Mouse (Mus musculus) hindlimb bud, embryonic 11.5 days (tissue): ENCODE measurements around the gene Ubtf.
A peak's percentile ranks its signal among the peaks of the same experiment; 100 is the strongest.

Source experiments
- DNase-seq: peaks from one replicate; pipeline ENCODE4 v3.0.0-alpha.2; 2012; ENCODE audit warnings: low read depth, low spot score; ENCODE audit errors: extremely low spot score

The Ubtf gene

GRCm38 (mm10) chr11:102318576-102319409 is 749 bp downstream of the Ubtf start:
- DNase-seq = no peak

- no peak for DNase-seq
Observed at GRCm38 (mm10) chr11:102317901-102318575, 1.5 kb downstream of the Ubtf start.

GRCm38 (mm10) chr11:102317298-102317900 is 2.1 kb downstream of the Ubtf start:
- DNase-seq = no peak

- DNase-seq = no peak
Observed at GRCm38 (mm10) chr11:102316572-102317297, 2.8 kb downstream of the Ubtf start.

- DNase-seq = no peak
Observed at GRCm38 (mm10) chr11:102315690-102316571, 3.6 kb downstream of the Ubtf start.

GRCm38 (mm10) chr11:102314321-102314720 is 5.2 kb downstream of the Ubtf start:
- no peak for DNase-seq

- DNase-seq = no peak
Observed at GRCm38 (mm10) chr11:102312586-102312985, 7.0 kb downstream of the Ubtf start.

- no peak for DNase-seq
Observed at GRCm38 (mm10) chr11:102311966-102312365, 7.6 kb downstream of the Ubtf start.

GRCm38 (mm10) chr11:102310768-102311695 is 8.5 kb downstream of the Ubtf start:
- DNase-seq = no peak

- DNase-seq = no peak
Observed at GRCm38 (mm10) chr11:102309821-102310617, 9.5 kb downstream of the Ubtf start.

GRCm38 (mm10) chr11:102308979-102309378 is 10.6 kb downstream of the Ubtf start:
- peak; percentile 88 for DNase-seq

- DNase-seq = no peak
Observed at GRCm38 (mm10) chr11:102308104-102308503, 11.4 kb downstream of the Ubtf start.

GRCm38 (mm10) chr11:102305359-102305758 is 14.2 kb downstream of the Ubtf start:
- no peak for DNase-seq

- DNase-seq = no peak
Observed at GRCm38 (mm10) chr11:102304141-102304540, 15.4 kb downstream of the Ubtf start.

- DNase-seq = no peak
Observed at GRCm38 (mm10) chr11:102299839-102300238, 19.7 kb downstream of the Ubtf start.

- no peak for DNase-seq
Observed at GRCm38 (mm10) chr11:102297577-102298556, 21.7 kb downstream of the Ubtf start.
